Mouse (Mus musculus): ENCODE measurements around the gene Med21.

The Med21 gene

DNA sequence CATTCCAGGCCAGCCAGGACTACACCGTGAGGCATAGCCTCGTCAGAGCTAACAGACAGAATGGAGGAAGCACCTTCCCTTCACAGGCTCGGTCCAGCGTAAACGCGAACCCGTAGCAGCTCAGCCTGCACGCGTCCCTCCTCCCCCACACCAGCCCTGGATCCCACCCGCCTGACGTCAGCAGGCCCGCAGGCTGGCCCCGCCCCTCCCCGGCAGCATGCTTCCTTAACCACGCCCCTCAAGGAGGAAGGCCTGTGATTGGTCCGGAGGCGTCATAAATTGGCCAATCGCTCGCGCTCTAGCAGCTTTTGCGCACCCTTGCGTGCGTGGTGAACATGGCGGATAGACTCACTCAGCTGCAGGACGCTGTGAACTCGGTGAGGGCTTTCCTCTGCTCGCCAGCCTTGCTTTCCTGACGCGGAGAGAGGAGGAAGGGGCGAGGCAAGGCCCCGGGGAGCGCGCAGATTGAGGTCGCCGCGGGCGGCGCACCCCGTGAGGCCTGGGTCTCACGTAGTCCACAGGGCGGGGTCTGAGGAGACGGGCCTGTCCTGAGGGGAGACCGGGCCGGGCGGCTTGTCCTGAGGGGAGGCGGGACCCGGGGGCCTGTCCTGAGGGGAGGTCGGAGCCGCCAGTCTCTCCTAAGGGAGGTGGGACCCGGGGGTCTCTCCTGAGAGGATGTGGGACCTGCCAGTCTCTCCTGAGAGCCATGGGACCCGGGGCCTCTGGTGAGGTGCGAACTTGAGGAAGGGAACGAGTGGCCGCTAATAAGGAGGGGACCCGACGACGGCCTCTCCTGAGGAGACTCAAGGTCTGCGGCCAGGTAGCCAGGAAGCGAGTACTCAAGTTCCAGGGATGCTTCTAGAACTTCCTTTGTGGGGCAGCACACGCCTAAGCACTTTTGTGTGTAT, at the start of gene Med21, which contains the start of gene Tm7sf3:
Gene Med21, plus strand, starts transcription at position 272 of the 908 bp plus-strand sequence.
Gene Tm7sf3, minus strand, starts transcription at position 549 of the 908 bp plus-strand sequence.
- Histone ChIP-seq H3K27me3 (ENCODE audit: control insufficient read depth, insufficient read depth, low read length, poor library complexity, severe bottlenecking) (no peaks in the 10 kb centered on the region), H3K36me3 (ENCODE audit: control insufficient read depth, insufficient read depth, low read length, poor library complexity, severe bottlenecking) (no peaks in the 10 kb centered on the region)
- DNase-seq (ENCODE audit: low read depth, low spot score), result peak; percentile 99

DNA sequence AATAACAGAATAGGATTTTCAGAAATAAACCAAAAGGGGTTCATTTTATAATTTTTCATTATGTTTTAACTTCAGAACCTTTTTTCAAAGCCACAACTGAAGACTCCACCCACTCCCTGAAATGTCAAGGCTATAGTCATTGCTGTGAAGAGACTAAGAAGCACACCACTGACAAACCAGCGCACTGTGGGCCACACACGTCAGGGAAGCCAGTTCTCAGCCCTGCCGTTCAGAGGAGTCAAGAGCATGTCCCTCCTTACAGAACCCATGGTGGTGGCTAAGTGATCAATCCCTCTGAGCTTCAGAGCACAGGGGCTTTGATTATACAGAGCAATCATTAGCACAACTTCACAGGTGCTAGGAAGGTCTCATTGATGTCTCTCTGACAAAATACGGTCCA, 39.7 kb upstream of the Med21 start:
- DNase-seq (ENCODE audit: low read depth, low spot score), result no peak
- Histone ChIP-seq H3K36me3 (ENCODE audit: control insufficient read depth, insufficient read depth, low read length, poor library complexity, severe bottlenecking) (peaks cover 13% of the 10 kb centered on the region), H3K27me3 (ENCODE audit: control insufficient read depth, insufficient read depth, low read length, poor library complexity, severe bottlenecking) (no peaks in the 10 kb centered on the region)

DNA sequence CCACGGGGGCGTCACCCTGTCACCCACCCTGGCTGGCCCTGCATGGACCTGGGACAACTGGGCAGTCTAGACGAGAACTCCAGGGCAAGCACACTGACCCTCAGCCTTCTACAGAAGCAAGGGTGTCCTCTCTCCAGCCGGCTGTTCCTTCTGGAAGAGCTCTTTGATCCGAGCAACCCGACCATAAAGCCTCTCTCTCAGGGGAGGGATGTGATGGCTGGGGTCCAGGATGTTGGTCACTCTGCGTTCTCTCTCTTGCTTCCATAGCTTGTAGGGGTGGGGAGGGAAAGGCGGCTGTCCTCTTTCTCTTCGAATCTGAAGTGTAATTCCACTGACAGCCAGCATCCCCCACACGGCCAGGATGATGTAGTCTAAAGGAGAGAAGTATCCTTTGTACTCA, 38.7 kb upstream of the Med21 start:
- Histone ChIP-seq H3K27me3 (ENCODE audit: control insufficient read depth, insufficient read depth, low read length, poor library complexity, severe bottlenecking) (no peaks in the 10 kb centered on the region), H3K36me3 (ENCODE audit: control insufficient read depth, insufficient read depth, low read length, poor library complexity, severe bottlenecking) (peaks cover 13% of the 10 kb centered on the region)
- DNase-seq (ENCODE audit: low read depth, low spot score), result no peak

DNA sequence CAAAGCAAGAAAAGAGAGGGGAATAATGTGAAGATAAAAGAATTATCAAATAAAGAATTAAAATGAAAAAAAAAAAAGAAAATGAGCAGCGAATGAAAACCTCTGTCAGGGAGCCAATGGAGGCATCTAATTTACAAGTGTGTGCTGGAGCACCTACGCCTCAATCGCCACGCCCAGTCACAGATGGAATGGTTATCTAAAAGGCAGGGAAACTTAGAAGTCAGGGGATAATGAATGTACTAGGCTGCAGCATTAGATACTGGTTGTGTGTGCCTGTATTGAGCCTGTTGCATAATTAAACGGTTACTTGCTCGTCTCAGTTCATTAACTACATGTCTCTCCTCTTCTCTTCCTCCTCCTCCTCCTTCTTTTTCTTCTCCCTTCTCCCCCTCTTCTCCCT, 31.0 kb upstream of the Med21 start:
- no peak for DNase-seq (ENCODE audit: low read depth, low spot score)
- H3K27me3 ChIP-seq (ENCODE audit: control insufficient read depth, insufficient read depth, low read length, poor library complexity, severe bottlenecking), result no peaks in the 10 kb centered on the region
- H3K36me3 ChIP-seq (ENCODE audit: control insufficient read depth, insufficient read depth, low read length, poor library complexity, severe bottlenecking), result no peaks in the 10 kb centered on the region

DNA sequence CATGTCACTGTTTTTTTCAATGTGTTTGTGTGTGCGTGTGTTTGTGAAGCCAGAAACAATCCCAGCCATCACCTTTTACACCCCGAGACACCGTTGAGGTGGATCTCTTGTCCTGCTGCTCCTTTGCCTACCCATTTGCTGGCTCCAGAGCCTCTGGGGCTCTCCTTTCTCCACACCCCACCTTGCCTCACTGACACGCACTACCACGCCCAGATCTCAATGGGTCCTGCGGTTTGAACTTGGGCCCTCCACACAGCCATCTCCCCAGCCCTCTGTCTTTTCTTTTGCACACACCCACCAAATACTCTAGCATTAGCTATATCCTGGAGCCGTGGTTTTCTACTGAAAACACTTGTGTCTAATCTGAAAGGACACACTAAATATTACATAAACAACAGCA, 30.4 kb upstream of the Med21 start:
- Histone ChIP-seq H3K36me3 (ENCODE audit: control insufficient read depth, insufficient read depth, low read length, poor library complexity, severe bottlenecking) (no peaks in the 10 kb centered on the region), H3K27me3 (ENCODE audit: control insufficient read depth, insufficient read depth, low read length, poor library complexity, severe bottlenecking) (no peaks in the 10 kb centered on the region)
- DNase-seq (ENCODE audit: low read depth, low spot score), result no peak

DNA sequence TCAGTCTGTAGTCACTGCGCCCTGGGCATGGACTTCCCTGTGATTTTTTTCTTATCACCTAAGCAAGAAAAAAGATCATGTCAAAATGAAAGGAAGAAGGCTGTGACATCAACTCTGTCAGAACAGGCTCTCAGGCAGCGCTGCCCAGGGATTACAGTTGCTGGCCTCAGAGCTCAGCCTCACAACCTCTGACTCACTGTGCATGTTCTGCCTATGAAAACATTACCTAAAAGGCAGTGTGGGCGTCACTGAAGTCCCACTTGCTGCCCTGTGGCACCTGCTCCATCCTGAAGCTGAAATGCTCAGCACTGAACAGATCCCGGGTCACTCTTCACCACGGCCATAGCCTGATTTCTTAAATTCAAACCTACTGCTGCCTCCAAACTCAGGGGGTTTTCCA, 29.6 kb upstream of the Med21 start:
- Histone ChIP-seq H3K27me3 (ENCODE audit: control insufficient read depth, insufficient read depth, low read length, poor library complexity, severe bottlenecking) (no peaks in the 10 kb centered on the region), H3K36me3 (ENCODE audit: control insufficient read depth, insufficient read depth, low read length, poor library complexity, severe bottlenecking) (no peaks in the 10 kb centered on the region; the same call in 1 of the 2 replicates)
- no peak for DNase-seq (ENCODE audit: low read depth, low spot score)

DNA sequence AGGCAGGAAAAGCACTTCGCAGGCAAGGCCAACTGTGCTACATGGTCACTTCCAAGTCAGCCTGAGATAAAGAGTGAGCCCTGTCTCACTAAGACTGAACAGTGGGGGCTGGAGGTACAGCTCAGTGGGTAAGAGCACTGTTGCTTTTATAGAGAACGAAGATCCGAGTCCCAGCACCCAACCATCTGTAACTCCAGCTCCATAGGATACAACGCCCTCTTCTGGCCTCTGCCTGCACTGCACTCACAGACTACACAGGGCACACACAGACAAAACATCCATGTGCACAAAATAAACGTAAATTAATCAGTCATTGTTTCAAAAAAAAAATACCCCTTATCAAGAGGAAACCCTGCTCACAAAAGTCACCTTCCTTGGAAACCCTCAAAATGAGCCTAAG, 28.4 kb upstream of the Med21 start:
- DNase-seq (ENCODE audit: low read depth, low spot score), result no peak
- H3K27me3 ChIP-seq (ENCODE audit: control insufficient read depth, insufficient read depth, low read length, poor library complexity, severe bottlenecking), result no peaks in the 10 kb centered on the region
- no peaks in the 10 kb centered on the region; the same call in none of the 2 replicates for H3K36me3 ChIP-seq (ENCODE audit: control insufficient read depth, insufficient read depth, low read length, poor library complexity, severe bottlenecking)

DNA sequence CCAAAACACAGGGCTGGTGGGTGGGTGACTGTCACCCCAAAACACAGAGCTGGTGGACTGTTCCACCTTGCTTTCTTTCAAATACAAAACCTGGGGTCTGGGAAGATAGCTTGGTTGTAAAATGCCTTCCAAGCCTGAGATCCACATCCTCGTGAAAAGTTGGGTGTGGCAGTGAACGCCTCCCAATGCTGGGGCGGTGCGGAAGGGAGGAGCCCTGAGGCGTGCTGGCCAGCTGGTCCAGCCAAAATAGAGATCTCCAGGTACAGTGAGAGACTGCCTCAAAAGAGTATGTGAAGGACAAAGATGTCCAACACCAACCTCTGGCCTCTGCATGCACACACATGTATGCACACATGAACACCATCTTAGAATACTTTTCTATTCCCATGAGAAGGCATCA, 27.8 kb upstream of the Med21 start:
- no peaks in the 10 kb centered on the region for H3K27me3 ChIP-seq (ENCODE audit: control insufficient read depth, insufficient read depth, low read length, poor library complexity, severe bottlenecking)
- no peak for DNase-seq (ENCODE audit: low read depth, low spot score)
- no peaks in the 10 kb centered on the region; the same call in none of the 2 replicates for H3K36me3 ChIP-seq (ENCODE audit: control insufficient read depth, insufficient read depth, low read length, poor library complexity, severe bottlenecking)

DNA sequence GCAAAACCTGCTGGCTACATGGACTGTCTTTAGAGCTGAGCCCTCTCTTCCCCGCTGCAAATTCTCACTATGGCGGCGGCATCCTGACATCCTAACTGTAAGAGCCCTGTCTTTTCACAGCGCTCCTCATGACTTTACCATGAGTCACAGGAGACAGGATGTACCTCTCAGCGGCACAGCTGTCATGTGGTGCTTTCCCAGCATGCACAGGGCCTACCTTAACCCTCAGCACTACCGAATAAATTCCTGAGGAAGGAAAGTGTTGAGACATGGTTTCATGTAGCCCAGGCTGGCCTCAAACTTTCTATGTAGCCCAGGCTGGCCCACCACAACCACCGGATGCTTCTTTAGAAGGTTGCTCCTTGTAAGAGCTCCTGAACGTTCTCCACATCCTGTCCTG, 26.5 kb upstream of the Med21 start:
- no peak for DNase-seq (ENCODE audit: low read depth, low spot score)
- no peaks in the 10 kb centered on the region; the same call in none of the 2 replicates for H3K36me3 ChIP-seq (ENCODE audit: control insufficient read depth, insufficient read depth, low read length, poor library complexity, severe bottlenecking)
- H3K27me3 ChIP-seq (ENCODE audit: control insufficient read depth, insufficient read depth, low read length, poor library complexity, severe bottlenecking), result no peaks in the 10 kb centered on the region

DNA sequence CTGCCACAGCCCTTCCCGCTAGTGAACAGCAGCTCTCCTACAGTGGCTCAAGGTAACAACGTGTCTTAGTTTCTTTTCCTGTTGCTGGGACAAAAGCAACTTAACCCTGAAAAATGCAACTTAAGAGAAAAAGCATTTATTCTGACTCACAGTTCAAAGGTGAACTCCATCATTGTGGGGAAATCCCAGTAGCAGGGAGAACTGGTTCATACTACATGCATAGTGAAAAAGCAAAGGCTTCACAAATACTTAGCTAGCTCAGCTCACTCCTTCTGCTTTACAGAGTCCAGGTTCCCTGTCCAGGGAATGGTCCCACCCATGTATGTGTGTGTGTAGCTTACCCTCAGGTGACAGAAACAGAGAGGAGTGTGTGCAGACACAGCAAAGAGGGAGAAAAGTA, 25.7 kb upstream of the Med21 start:
- no peaks in the 10 kb centered on the region; the same call in none of the 2 replicates for H3K36me3 ChIP-seq (ENCODE audit: control insufficient read depth, insufficient read depth, low read length, poor library complexity, severe bottlenecking)

DNA sequence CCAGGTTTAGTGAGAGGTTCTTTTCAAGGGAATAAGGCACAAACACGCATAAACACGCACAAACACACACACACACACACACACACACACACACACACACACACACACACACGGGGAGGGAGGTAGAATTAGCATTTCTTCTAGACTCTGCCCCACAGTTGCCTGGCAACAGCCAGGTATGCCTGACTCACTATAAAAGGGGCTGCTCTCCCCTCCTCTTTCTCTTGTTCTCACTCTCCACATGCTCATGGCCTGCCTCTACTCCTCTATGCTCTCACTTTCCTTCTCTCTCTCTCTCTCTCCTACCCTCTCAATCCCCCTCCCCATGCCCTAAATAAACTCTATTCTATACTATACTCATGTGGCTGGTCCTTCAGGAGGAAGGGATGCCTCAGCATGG, 14.2 kb upstream of the Med21 start:
- no peaks in the 10 kb centered on the region for H3K27me3 ChIP-seq (ENCODE audit: control insufficient read depth, insufficient read depth, low read length, poor library complexity, severe bottlenecking)
- no peaks in the 10 kb centered on the region; the same call in 1 of the 2 replicates for H3K36me3 ChIP-seq (ENCODE audit: control insufficient read depth, insufficient read depth, low read length, poor library complexity, severe bottlenecking)
- no peak for DNase-seq (ENCODE audit: low read depth, low spot score)

More for the DNA sequence above, 25.7 kb upstream of the Med21 start:
- no peak for DNase-seq (ENCODE audit: low read depth, low spot score)
- H3K27me3 ChIP-seq (ENCODE audit: control insufficient read depth, insufficient read depth, low read length, poor library complexity, severe bottlenecking), result no peaks in the 10 kb centered on the region

DNA sequence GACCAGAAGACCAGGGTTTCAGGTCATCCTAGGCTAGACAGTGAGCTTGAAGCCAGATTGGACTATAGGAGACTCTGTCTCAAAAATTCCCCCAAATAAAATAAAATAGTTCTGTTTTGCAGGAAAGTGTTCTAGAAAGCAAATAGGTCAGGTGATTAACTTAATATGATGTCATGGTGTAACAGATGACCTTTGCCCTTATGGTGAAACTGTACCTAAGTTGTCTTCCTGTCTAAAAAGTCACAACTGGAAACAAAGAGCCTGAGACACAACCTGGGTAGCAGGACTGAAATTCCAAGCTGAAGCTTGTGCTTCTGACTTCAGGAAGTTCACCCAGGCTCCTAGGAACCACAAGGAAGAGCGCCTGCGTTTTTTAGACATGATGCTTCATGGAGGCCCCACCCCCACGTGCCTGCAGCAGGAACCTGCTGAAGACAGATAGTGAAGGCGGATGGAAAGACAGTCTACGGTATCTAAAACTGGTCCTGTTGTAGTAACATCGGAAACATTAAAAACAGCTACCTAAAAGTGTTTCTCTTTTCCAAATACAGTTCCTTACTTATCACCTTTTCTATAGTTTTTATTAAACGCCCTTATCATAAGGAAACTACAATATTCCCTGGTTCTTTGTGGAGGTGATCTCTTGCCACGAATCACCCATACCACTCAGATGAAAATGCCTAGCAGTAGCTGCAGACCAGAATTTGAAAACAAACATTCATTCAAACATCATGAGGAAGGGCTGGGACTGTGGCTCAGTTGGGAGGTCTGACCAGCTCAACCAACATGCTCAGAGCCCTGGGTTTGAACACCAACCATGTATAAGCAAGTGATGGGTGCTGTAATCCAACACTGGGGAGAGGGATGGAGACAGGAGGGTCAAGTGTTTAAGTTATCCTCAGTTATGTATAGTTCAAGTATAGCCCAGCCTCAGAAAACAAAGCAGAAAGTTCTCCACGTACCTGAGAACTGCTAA, 12.3 kb upstream of the Med21 start:
- DNase-seq (ENCODE audit: low read depth, low spot score), result no peak
- H3K27me3 ChIP-seq (ENCODE audit: control insufficient read depth, insufficient read depth, low read length, poor library complexity, severe bottlenecking), result no peaks in the 10 kb centered on the region
- H3K36me3 ChIP-seq (ENCODE audit: control insufficient read depth, insufficient read depth, low read length, poor library complexity, severe bottlenecking), result no peaks in the 10 kb centered on the region

DNA sequence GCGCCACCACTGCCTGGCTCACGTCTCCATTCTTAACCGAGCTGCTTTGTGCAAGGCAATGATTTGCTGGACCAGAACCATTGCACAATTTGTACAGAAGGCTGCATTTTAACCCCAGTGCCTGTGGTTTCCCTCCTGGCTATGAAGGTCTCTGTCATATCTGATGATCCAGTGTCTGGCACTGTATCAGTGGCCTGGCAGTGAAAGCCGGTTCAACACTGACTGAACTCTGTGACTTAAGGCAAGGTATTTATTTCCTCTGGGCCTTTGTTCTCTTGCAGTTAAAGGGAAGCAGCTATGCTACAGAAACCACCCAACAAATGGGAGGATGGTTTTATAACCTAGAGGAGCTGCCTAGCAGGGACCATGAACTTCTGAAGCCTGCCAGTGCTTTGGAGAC, 11.4 kb upstream of the Med21 start:
- no peaks in the 10 kb centered on the region for H3K27me3 ChIP-seq (ENCODE audit: control insufficient read depth, insufficient read depth, low read length, poor library complexity, severe bottlenecking)
- no peaks in the 10 kb centered on the region for H3K36me3 ChIP-seq (ENCODE audit: control insufficient read depth, insufficient read depth, low read length, poor library complexity, severe bottlenecking)
- DNase-seq (ENCODE audit: low read depth, low spot score), result no peak

DNA sequence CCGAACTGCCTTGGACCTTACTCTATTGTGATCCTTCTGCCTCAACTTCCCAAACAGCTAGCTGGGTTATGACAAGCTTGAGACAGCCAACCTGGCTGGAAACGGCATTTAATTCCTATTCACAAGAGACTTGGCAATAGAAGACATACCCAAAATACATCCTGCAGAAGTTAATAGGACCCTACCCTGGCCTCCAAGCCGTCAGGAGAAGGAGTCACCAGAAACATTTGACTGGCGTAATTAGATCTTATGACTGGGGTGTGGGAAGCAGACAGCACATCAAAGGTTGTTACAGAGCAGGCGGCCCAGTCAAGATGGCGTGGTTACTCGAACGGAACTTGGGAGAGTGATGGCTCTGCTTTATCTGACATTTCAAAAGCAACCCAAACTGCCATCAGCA, 10.5 kb upstream of the Med21 start:
- H3K27me3 ChIP-seq (ENCODE audit: control insufficient read depth, insufficient read depth, low read length, poor library complexity, severe bottlenecking), result no peaks in the 10 kb centered on the region
- no peak for DNase-seq (ENCODE audit: low read depth, low spot score)
- no peaks in the 10 kb centered on the region for H3K36me3 ChIP-seq (ENCODE audit: control insufficient read depth, insufficient read depth, low read length, poor library complexity, severe bottlenecking)

DNA sequence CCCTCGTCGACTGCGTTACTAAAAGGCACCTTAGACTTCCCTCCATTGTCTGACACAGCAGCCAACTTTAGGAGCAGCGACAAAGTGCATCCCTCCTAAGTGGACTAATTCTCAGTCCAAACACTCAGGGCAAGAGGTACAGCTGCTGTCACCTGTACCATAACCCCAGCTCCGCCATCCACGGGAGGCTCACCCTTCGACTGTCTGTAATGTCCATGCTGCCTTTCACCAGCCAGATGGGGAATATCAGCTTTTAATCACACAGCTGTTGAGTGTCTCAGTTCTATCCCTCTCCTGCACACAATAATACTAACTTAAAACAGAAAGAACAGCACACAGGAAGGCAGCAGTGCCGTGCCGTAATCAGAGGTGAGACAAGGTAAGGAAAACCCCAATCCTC, 9.9 kb upstream of the Med21 start:
- DNase-seq (ENCODE audit: low read depth, low spot score), result no peak
- no peaks in the 10 kb centered on the region for H3K36me3 ChIP-seq (ENCODE audit: control insufficient read depth, insufficient read depth, low read length, poor library complexity, severe bottlenecking)
- no peaks in the 10 kb centered on the region for H3K27me3 ChIP-seq (ENCODE audit: control insufficient read depth, insufficient read depth, low read length, poor library complexity, severe bottlenecking)

Data from splenic B cell, adult 2 months (primary cell).